Mouse (Mus musculus): Measurements from ENCODE around the gene Chd4.

Chd4 gene

GRCm38 (mm10) chr6:125090341-125091085 is 5.3 kb upstream of the Chd4 start:
- DNase-seq (ENCODE audit: low read depth, low spot score) = no peak

- no peak for DNase-seq (ENCODE audit: low read depth, low spot score)
These were observed 3.4 kb upstream of the Chd4 start for GRCm38 (mm10) chr6:125092372-125092771.

GRCm38 (mm10) chr6:125094843-125095242 is 938 bp upstream of the Chd4 start:
- DNase-seq (ENCODE audit: low read depth, low spot score) = peak; percentile 33

DNA sequence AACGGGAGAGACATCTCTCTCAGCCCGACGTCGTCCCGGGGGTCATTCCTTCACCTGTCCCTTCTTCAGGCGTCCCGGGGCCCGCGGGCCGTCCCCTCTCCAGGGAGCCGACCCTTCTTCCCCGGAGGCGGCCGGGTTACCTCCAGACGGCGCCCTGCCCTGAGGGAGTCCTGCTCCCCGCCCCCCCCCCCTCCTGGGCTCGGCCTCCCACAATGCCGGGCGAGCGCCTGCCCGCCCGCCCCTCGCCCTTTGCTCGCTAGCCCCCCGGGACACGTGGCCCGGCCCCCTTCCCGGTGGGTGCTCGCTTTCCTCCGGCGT is 457 bp downstream of the Chd4 start:
- no peak for DNase-seq (ENCODE audit: low read depth, low spot score)

- DNase-seq (ENCODE audit: low read depth, low spot score) = peak; percentile 76
These were observed 990 bp downstream of the Chd4 start for GRCm38 (mm10) chr6:125096597-125097345.

DNA sequence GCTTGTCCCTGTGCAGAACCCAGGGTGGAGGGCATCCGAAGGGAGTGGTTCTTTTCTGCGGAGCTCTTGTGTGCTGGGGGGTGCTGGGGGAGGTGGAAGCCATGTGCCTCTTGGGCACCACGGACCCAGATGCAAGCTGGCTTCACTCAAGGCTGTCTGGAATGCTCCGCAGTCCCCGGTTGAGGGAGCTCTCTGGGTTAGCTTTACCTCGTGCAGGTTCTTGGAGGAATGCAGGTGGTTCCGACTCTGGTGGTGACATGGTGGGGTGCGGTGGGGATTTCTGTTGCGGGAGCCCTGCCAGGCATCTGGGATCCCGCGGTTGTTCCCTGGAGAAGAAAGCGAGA is 1.5 kb downstream of the Chd4 start:
- no peak for DNase-seq (ENCODE audit: low read depth, low spot score)

DNA sequence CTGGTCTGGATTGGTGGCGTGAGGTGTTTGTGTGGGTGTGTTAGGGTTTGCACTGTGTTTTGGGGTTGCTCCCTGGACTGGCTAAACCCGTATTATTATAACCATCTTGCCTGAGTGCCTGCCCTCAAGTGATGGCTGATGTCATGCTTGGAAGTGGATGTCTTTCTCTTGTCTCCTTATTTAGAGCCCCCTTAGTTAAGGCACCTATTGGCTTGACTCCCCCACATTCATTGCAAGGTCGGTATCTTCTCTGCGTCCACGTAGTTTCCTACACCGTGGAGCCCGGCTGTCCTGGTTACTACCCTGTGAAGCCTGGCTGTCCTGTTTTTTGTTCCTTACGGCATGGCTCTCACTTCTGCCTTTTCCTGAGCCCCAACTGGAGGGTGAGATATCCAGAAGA is 2.2 kb downstream of the Chd4 start:
- DNase-seq (ENCODE audit: low read depth, low spot score) = no peak

- no peak for DNase-seq (ENCODE audit: low read depth, low spot score)
These were observed 2.7 kb downstream of the Chd4 start for GRCm38 (mm10) chr6:125098513-125098912.

DNA sequence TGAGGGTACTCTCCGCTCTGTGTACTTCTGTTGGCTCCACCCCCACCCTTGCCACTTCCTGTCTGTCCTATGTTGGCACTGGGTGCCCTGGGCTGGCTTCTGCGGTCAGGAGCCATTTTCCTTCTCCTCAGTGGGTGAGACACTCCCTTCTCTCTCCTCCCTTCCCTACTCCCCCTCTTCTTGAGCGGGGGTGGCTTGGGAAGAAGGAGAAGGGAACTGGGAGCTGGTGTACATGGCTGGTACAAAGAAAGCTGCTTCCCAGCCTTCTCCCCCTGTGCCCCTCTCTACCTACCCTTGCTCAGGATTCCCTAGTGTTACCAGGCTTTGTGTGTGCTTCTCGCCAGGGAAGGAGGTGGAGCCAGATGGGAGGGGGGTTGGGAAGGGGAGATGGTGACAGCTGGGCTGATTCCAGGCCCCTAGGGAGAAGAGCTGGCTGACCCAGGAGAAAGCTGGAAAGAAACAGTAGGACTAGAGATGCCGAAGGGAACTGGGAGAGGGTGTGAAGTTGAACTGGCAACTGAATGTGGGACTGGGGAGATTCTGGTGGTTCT is 3.7 kb downstream of the Chd4 start:
- no peak for DNase-seq (ENCODE audit: low read depth, low spot score)

DNA sequence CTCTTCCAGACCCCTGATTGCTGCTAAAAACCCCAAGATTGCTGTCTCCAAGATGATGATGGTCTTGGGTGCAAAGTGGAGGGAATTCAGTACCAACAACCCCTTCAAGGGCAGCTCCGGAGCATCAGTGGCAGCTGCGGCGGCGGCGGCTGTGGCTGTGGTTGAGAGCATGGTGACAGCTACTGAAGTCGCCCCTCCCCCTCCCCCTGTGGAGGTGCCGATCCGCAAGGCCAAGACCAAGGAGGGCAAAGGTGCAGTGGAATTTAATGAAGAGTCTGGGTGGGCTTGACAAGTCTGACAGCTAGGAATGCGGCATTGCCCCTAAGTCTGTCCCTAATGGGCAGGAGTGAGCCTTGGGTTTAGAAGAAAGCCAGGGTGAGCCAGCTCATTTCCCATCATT is 5.7 kb downstream of the Chd4 start:
- DNase-seq (ENCODE audit: low read depth, low spot score) = no peak

DNA sequence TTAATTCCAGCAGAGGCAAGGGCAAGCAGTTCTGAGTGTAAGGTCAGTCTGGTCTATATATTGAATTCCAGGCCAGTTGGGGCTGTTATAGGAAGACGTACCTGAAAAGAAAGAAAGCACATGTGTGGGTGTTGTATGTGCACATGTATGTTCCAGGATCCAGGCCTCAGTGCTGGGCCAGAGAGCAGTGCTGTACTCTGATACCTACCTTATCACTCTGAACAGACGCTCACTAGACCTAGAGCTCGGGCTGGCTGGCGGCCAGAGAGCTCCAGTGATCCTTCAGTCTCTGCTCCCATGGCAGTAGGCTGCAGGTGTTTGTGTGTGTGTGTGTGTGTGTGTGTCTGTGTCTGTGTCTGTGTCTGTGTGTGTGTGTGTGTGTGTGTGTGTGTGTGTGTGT is 8.4 kb downstream of the Chd4 start:
- DNase-seq (ENCODE audit: low read depth, low spot score) = no peak

- DNase-seq (ENCODE audit: low read depth, low spot score) = peak; percentile 26
These were observed 11.9 kb downstream of the Chd4 start for GRCm38 (mm10) chr6:125107705-125108104.

DNA sequence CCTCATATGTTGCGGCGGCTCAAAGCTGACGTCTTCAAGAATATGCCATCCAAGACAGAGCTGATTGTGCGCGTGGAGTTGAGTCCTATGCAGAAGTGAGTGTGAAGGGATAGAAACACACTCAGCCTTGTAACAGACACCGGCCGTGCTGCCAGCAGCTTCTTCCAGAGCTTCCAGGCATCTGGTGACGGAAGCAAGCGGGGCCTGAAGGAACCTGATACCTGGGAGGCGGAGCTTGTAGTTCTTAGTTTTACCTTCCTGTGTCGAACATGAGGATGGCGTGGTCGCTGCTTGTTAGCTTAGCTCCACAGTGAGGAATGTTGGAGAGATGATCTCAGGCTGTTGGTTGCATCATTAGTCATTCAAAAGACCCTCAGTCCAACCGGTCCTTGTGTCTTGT is 13.6 kb downstream of the Chd4 start:
- DNase-seq (ENCODE audit: low read depth, low spot score) = no peak

GRCm38 (mm10) chr6:125110927-125111326 is 15.1 kb downstream of the Chd4 start:
- peak; percentile 54 for DNase-seq (ENCODE audit: low read depth, low spot score)

DNA sequence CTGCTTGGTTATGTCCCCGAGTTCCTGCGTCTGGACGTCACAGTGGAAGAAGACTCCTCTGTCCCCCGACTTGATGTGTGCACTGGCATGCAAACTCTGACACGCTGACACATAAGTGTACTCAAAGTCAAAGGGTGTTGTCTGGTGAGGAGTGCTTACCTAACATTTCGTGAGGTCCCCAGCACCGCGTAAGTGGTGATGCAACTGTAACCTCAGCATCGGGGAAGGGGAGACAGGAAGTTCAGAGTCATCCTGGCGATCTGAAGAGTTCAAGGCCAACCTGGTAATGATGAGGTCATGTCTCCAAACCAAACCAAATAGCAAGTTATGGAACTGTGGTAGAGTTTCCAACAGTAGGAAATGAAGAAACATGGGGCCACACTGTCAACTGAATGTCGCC is 16.8 kb downstream of the Chd4 start:
- DNase-seq (ENCODE audit: low read depth, low spot score) = no peak

DNA sequence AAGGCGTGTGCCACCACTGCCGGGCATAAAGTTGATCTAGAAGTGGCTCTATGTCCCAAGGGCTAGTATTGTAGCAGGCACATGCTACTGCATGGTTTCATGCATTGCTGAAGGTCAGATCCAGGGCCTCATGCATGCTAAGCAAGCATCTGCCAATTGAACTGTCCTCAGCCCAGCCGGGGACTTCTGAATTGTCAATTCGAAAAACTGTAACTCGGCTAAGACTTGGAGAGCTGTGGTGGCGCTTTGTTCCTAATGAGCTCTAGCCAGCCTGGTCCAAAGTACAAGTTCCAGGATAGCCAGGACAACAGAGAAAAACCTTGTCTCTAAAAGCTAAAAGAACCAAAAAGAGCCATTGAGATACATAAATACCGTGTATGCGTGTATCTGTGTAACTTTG is 23.6 kb downstream of the Chd4 start:
- no peak for DNase-seq (ENCODE audit: low read depth, low spot score)

DNA sequence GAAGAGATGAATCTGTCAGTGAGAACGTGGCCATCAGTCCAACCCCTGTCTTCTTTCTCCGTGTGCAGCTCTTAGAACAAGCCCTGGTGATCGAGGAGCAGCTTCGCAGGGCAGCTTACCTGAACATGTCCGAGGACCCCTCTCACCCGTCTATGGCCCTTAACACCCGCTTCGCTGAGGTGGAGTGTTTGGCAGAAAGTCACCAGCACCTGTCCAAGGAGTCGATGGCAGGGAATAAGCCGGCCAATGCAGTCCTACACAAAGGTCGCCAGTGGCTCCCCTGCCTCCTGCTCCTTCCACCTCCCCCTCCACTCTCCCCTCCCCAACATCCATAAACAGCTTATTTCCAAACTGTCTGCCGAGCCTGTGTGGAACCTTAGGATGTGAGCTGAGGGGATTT is 32.9 kb downstream of the Chd4 start:
- no peak for DNase-seq (ENCODE audit: low read depth, low spot score)

DNA sequence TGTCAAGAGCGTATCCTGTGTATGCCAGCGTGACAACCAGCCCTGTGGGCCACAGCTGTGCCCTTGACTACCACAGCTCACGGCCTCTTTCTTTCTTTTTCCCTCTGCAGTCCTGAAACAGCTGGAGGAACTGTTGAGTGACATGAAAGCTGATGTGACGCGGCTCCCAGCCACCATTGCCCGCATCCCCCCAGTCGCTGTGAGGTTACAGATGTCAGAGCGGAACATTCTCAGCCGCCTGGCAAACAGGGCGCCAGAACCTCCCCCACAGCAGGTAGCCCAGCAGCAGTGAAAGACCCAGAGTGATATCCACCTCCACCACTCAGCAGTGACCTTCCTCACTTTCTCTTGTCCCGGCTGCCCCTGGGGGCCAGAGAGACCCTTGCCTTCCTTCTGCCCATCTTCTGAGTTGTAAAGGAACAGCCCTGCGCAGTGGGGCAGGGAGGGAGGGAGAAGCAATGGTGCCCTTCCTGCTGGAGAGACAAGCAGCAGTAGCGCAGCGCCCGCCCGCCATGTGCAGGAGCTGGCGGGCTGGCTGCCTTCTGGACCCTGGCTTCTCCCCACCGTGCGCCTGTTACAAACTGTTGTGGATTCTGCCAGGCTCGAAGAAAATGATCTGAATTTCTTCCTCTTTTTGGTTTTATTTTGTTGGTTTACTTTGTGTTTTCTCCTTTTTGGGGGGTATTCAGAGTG is 34.1 kb downstream of the Chd4 start:
- no peak for DNase-seq (ENCODE audit: low read depth, low spot score)

DNA sequence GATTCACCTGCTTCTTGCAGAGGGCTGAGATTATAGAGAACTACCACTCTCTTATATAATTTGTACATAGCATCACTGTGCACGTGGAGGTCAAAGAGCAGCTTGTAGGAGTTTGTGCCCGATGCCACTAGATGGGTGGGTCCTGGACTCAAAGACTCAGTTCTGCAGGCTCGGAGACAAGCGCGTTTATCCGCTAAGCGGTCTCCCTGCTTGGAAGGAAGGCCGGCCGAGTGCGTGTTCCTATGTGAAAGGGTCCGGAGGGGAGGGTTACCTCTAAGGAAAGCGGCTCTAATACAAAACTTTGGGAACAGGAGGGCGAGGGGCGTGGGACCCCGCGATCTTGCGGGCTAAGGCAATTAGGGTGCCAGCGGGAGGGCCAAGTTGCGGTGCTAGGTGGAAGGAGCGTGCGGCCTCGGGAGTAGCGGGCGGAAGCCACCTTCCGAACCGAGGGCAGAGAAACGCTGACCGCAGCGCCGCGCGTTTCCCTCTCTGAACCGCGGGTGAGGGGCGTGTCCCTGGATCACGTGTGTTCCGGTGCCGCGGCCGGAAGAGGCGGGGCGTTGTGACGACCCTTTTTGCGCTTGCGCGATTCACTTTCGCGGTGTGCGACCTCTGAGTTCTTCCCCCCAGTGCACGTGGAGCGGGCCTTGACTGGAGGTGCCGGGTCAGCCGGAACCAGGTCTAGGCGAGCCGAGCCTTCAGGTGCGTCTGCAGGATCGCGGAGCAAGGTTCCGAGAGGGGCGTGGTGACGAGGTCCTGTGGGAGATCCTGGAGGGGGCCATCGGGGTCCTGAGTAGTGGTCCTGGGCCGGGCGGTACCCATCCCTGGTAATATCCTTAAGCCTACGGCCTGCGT is 35.7 kb downstream of the Chd4 start, which contains the start of gene Nop2:
Gene Nop2 (plus strand): TSS at position 608 of the 855 bp plus-strand sequence.
- DNase-seq (ENCODE audit: low read depth, low spot score) = peak; percentile 96

- DNase-seq (ENCODE audit: low read depth, low spot score) = no peak
These were observed 36.7 kb downstream of the Chd4 start for GRCm38 (mm10) chr6:125132470-125132869.

- DNase-seq (ENCODE audit: low read depth, low spot score) = peak; percentile 37
These were observed 41.4 kb downstream of the Chd4 start for GRCm38 (mm10) chr6:125137002-125137671.
